In genomic region chr15:12388726-12389489, GRCm38 (mm10) we compare ENCODE assay signal across 21 mouse cellular contexts.
DNase-seq lines count a peak whose midpoint lies in the region; ATAC-seq lines count a peak whose summit lies in the region.
"Had no signal": no experiment of that assay in that cellular context is flagged by ENCODE, and none has a peak within 500 bp of the region (broad histone marks: within the 10 kb centered on the region; RNA-seq: fewer than 3 reads in every experiment).

No protein-coding gene starts in this region.

- H3K9me3 ChIP-seq in neural tube, embryonic 12.5 days, result no peaks in the 10 kb centered on the region
- H3K9me3 ChIP-seq in hindbrain, embryonic 13.5 days, result no peaks in the 10 kb centered on the region
- H3K9me3 ChIP-seq in midbrain, embryonic 10.5 days (replicated peaks), result no peaks in the 10 kb centered on the region
- H3K9me3 ChIP-seq in midbrain, embryonic 16.5 days (replicated peaks; ENCODE audit: control insufficient read depth, low read length, poor library complexity, severe bottlenecking), result no peaks in the 10 kb centered on the region
- H3K9me3 ChIP-seq: heart, embryonic 15.5 days; limb, embryonic 13.5 days; liver, embryonic 12.5 days; megakaryocyte, embryonic 14.5 days had no signal

- 0 out of 2 replicates have a peak, but pooled peaks cover 5% of the 10 kb centered on the region for H3K4me1 ChIP-seq in neural tube, embryonic 12.5 days
- H3K4me1 ChIP-seq in hindbrain, embryonic 13.5 days (replicated peaks), result peaks cover 17% of the 10 kb centered on the region
- H3K4me1 ChIP-seq in midbrain, embryonic 10.5 days, result peaks cover 34% of the 10 kb centered on the region
- peaks cover 3% of the 10 kb centered on the region; the same call in 1 of the 2 replicates for H3K4me1 ChIP-seq in midbrain, embryonic 16.5 days (ENCODE audit: control insufficient read depth, insufficient read depth, low read length)
- H3K4me1 ChIP-seq: heart, embryonic 15.5 days; limb, embryonic 13.5 days; liver, embryonic 12.5 days had no signal

- H3K4me2 ChIP-seq in neural tube, embryonic 12.5 days (replicated peaks), result no peak overlapping the region
- no peak overlapping the region for H3K4me2 ChIP-seq in hindbrain, embryonic 13.5 days
- no peak overlapping the region for H3K4me2 ChIP-seq in midbrain, embryonic 16.5 days (ENCODE audit: low read length)
- H3K4me2 ChIP-seq: heart, embryonic 15.5 days; limb, embryonic 13.5 days; liver, embryonic 12.5 days had no signal

- no peak overlapping the region for H3K4me3 ChIP-seq in neural tube, embryonic 12.5 days
- H3K4me3 ChIP-seq in hindbrain, embryonic 13.5 days, result no peak overlapping the region
- H3K4me3 ChIP-seq in midbrain, embryonic 10.5 days, result no peak overlapping the region; the same call in 1 of the 2 replicates
- H3K4me3 ChIP-seq in midbrain, embryonic 16.5 days (ENCODE audit: low read depth, low read length), result no peak overlapping the region
- H3K4me3 ChIP-seq: heart, embryonic 15.5 days; limb, embryonic 13.5 days; liver, embryonic 12.5 days; megakaryocyte, embryonic 14.5 days had no signal

- H3K36me3 ChIP-seq in neural tube, embryonic 12.5 days, result no peaks in the 10 kb centered on the region
- H3K36me3 ChIP-seq in hindbrain, embryonic 13.5 days, result no peaks in the 10 kb centered on the region
- no peaks in the 10 kb centered on the region; the same call in 1 of the 2 replicates for H3K36me3 ChIP-seq in midbrain, embryonic 10.5 days
- H3K36me3 ChIP-seq in midbrain, embryonic 16.5 days (ENCODE audit: control insufficient read depth, insufficient read depth, low read length), result no peaks in the 10 kb centered on the region
- H3K36me3 ChIP-seq: liver, embryonic 12.5 days had no signal

- ATAC-seq in neural tube, embryonic 12.5 days (ENCODE audit: low FRiP score, low read depth), result peak; percentile 60
- ATAC-seq in hindbrain, embryonic 13.5 days (ENCODE audit: low FRiP score), result peak; percentile 46; the same call in 1 of the 2 replicates
- peak; percentile 75 for ATAC-seq in midbrain, embryonic 16.5 days
- ATAC-seq: forebrain, postnatal 0 days; intestine, embryonic 16.5 days; liver, embryonic 12.5 days had no signal

- WGBS in neural tube, embryonic 12.5 days, result 51% methylated on average over 15 of the region's 15 CpGs
- WGBS in hindbrain, embryonic 13.5 days, result 46% methylated on average over 15 of the region's 15 CpGs
- 55% methylated on average over 15 of the region's 15 CpGs for WGBS in midbrain, embryonic 10.5 days
- whole genome bisulfite sequencing in midbrain, embryonic 16.5 days, result 23% methylated on average over 15 of the region's 15 CpGs

- H3K27me3 ChIP-seq in neural tube, embryonic 12.5 days (replicated peaks), result no peaks in the 10 kb centered on the region
- H3K27me3 ChIP-seq in hindbrain, embryonic 13.5 days, result no peaks in the 10 kb centered on the region
- H3K27me3 ChIP-seq in midbrain, embryonic 10.5 days (ENCODE audit: low read depth, poor library complexity, severe bottlenecking), result no peaks in the 10 kb centered on the region
- H3K27me3 ChIP-seq in midbrain, embryonic 16.5 days (ENCODE audit: control insufficient read depth, insufficient read depth, low read depth, low read length), result no peaks in the 10 kb centered on the region
- H3K27me3 ChIP-seq: heart, embryonic 15.5 days; limb, embryonic 13.5 days; liver, embryonic 12.5 days; megakaryocyte, embryonic 14.5 days had no signal

- intact Hi-C loops in heart, postnatal 14 days (cut with DNase I), result no loop called here

- no peak overlapping the region for H3K9ac ChIP-seq in neural tube, embryonic 12.5 days
- H3K9ac ChIP-seq in hindbrain, embryonic 13.5 days, result no peak overlapping the region
- H3K9ac ChIP-seq in midbrain, embryonic 16.5 days (ENCODE audit: low read depth, low read length), result no peak overlapping the region
- H3K9ac ChIP-seq: forebrain, postnatal 0 days; heart, embryonic 15.5 days; limb, embryonic 13.5 days; liver, embryonic 12.5 days had no signal

- no peak for DNase-seq in neural tube, embryonic 10.5 days (ENCODE audit: extremely low spot score, low spot score)
- peak; percentile 42 for DNase-seq in midbrain, embryonic 10.5 days (ENCODE audit: low spot score)
- no peak for DNase-seq in heart, postnatal 14 days
- no peak for DNase-seq in frontal cortex, postnatal 36 days (ENCODE audit: low spot score in 2 of 2)
- DNase-seq: adrenal gland, adult 8-10 months; cerebellum, adult 2 months; forebrain, postnatal 0 days; kidney, postnatal 36 days; layer of hippocampus, adult 9-11 months; lung, adult 18-20 months; lung, postnatal 10 days; right cerebral cortex, postnatal 25 days; spleen, adult 18-20 months had no signal

- H3K27ac ChIP-seq in neural tube, embryonic 12.5 days, result no peak overlapping the region
- no peak overlapping the region for H3K27ac ChIP-seq in hindbrain, embryonic 13.5 days
- peak overlapping the region; percentile 82 for H3K27ac ChIP-seq in midbrain, embryonic 10.5 days (replicated peaks)
- peak overlapping the region; percentile 34; the same call in 1 of the 2 replicates for H3K27ac ChIP-seq in midbrain, embryonic 16.5 days (ENCODE audit: low read length)
- H3K27ac ChIP-seq: heart, embryonic 15.5 days; limb, embryonic 13.5 days; liver, embryonic 12.5 days had no signal

Comparison
In these comparisons a context has a peak if more than half of its experiments do, and no peak if none do; other contexts are left out.
1. H3K27ac ChIP-seq: peak in midbrain, embryonic 10.5 days (single experiment) and midbrain, embryonic 16.5 days (single experiment); none in neural tube, embryonic 12.5 days (single experiment) and hindbrain, embryonic 13.5 days (single experiment).
2. Peak in every context shown above with its lines, with median percentiles within 50 percentile points of each other: ATAC-seq.